Mouse (Mus musculus) hindbrain, embryonic 15.5 days (tissue): ENCODE data around the gene Dcun1d2. TPM values are rescaled to one million over a fixed set of nuclear protein-coding genes. Genes with fewer than 3 reads are reported as not detected.

Experiments used
- ATAC-seq: fragments of 200-750 bp; cut with Nextera tagmentation; 2 replicates; pipeline ENCODE4 v1.8.0; 2017; ENCODE audit warnings: low read depth, moderate number of reproducible peaks, moderate TSS enrichment; ENCODE audit not compliant: low FRiP score
- H3K27ac ChIP-seq: fragments of 300-500 bp; sonication (generic); replicated peaks from 2 replicates; pipeline ENCODE4 v1.5.1; 2015; ENCODE audit warnings: mild to moderate bottlenecking, inconsistent platforms
- H3K27me3 ChIP-seq: fragments of 300-500 bp; sonication (generic); 2 replicates; pipeline ENCODE4 v1.6.1; 2015; ENCODE audit warnings: control low read depth, inconsistent platforms
- H3K36me3 ChIP-seq: fragments of 300-500 bp; sonication (generic); 2 replicates; pipeline ENCODE4 v1.6.1; 2015; ENCODE audit warnings: control low read depth, inconsistent platforms
- H3K4me1 ChIP-seq: fragments of 300-500 bp; sonication (generic); replicated peaks from 2 replicates; pipeline ENCODE4 v1.6.1; 2015; ENCODE audit warnings: control low read depth, inconsistent platforms
- H3K4me2 ChIP-seq: fragments of 300-500 bp; sonication (generic); 2 replicates; pipeline ENCODE4 v1.6.1; 2015; ENCODE audit warnings: moderate library complexity, mild to moderate bottlenecking, inconsistent platforms
- H3K4me3 ChIP-seq: fragments of 300-500 bp; sonication (generic); 2 replicates; pipeline ENCODE4 v1.5.1; 2015; ENCODE audit warnings: mild to moderate bottlenecking, inconsistent platforms
- H3K9ac ChIP-seq: fragments of 300-500 bp; sonication (generic); 2 replicates; pipeline ENCODE4 v1.6.1; 2015; ENCODE audit warnings: inconsistent platforms
- H3K9me3 ChIP-seq: fragments of 300-500 bp; sonication (generic); 2 replicates; pipeline ENCODE4 v1.6.1; 2016; ENCODE audit warnings: control low read depth, inconsistent platforms
- WGBS: fragments of 180-500 bp; shearing (Covaris S2); methylation state at CpG from one replicate; pipeline ENCODE4 v1.1.7; 2015; 5-methylcytosine and 5-hydroxymethylcytosine counted together
- polyA plus RNA-seq: library from polyadenylated mRNA; unstranded; fragments of >200 nt; fragmentation: Nextera tagmentation; extraction: Ambion mirVana; gene quantifications from 2 replicates; pipeline ENCODE4 v1.2.1, GENCODE M21; 2015

Dcun1d2 gene
- polyA plus RNA-seq, 1 experiment from 2014 or later: 33.4 TPM

GRCm38 (mm10) chr8:13299571-13299970 lies 11.6 kb upstream of the Dcun1d2 start:
- Histone ChIP-seq H3K36me3 (peaks cover 80% of the 10 kb centered on the region), H3K4me1 (no peaks in the 10 kb centered on the region), H3K9me3 (no peaks in the 10 kb centered on the region), H3K27ac (no peak overlapping the region), H3K27me3 (no peaks in the 10 kb centered on the region), H3K4me2 (no peak overlapping the region), H3K4me3 (no peak overlapping the region), H3K9ac (no peak overlapping the region)
- ATAC-seq: no peak
- WGBS: 96% methylated on average over 8 of the region's 8 CpGs

GRCm38 (mm10) chr8:13293677-13294470 lies 5.9 kb upstream of the Dcun1d2 start:
- Histone ChIP-seq H3K36me3 (peaks cover 51% of the 10 kb centered on the region), H3K4me1 (peaks cover 6% of the 10 kb centered on the region), H3K9me3 (no peaks in the 10 kb centered on the region), H3K9ac (no peak overlapping the region), H3K4me3 (no peak overlapping the region), H3K27me3 (no peaks in the 10 kb centered on the region), H3K27ac (no peak overlapping the region), H3K4me2 (no peak overlapping the region)
- WGBS: 95% methylated on average over 9 of the region's 9 CpGs
- no peak for ATAC-seq

- H3K36me3 ChIP-seq: peaks cover 46% of the 10 kb centered on the region
- ATAC-seq: no peak
- 29% methylated on average over 9 of the region's 9 CpGs for WGBS
Observed at GRCm38 (mm10) chr8:13292364-13292763, 4.4 kb upstream of the Dcun1d2 start.

GRCm38 (mm10) chr8:13288646-13289045 lies 715 bp upstream of the Dcun1d2 start:
- Histone ChIP-seq H3K9me3 (no peaks in the 10 kb centered on the region), H3K4me2 (peak overlapping the region; percentile 97), H3K27ac (peak overlapping the region; percentile 90; the same call in 1 of the 2 replicates), H3K9ac (peak overlapping the region; percentile 86), H3K27me3 (no peaks in the 10 kb centered on the region), H3K4me3 (peak overlapping the region; percentile 96), H3K36me3 (peaks cover 14% of the 10 kb centered on the region), H3K4me1 (peaks cover 25% of the 10 kb centered on the region)
- ATAC-seq: no peak
- 3% methylated on average over 6 of the region's 6 CpGs for WGBS

More at GRCm38 (mm10) chr8:13292364-13292763, 4.4 kb upstream of the Dcun1d2 start:
- no peak overlapping the region for H3K4me2 ChIP-seq
- H3K9me3 ChIP-seq: no peaks in the 10 kb centered on the region
- H3K27me3 ChIP-seq: no peaks in the 10 kb centered on the region
- peaks cover 10% of the 10 kb centered on the region for H3K4me1 ChIP-seq
- no peak overlapping the region for H3K27ac ChIP-seq
- no peak overlapping the region for H3K4me3 ChIP-seq
- no peak overlapping the region for H3K9ac ChIP-seq

GRCm38 (mm10) chr8:13287304-13287691 lies 633 bp downstream of the Dcun1d2 start:
- peaks cover 25% of the 10 kb centered on the region for H3K4me1 ChIP-seq
- H3K9ac ChIP-seq: peak overlapping the region; percentile 86
- no peaks in the 10 kb centered on the region for H3K27me3 ChIP-seq
- peaks cover 3% of the 10 kb centered on the region for H3K36me3 ChIP-seq
- peak; percentile 75 for ATAC-seq
- no peaks in the 10 kb centered on the region for H3K9me3 ChIP-seq
- peak overlapping the region; percentile 90 for H3K27ac ChIP-seq
- peak overlapping the region; percentile 97 for H3K4me2 ChIP-seq
- WGBS: under 1% methylated on average over 33 of the region's 34 CpGs
- H3K4me3 ChIP-seq: peak overlapping the region; percentile 96

- Histone ChIP-seq H3K4me3 (no peak overlapping the region), H3K4me2 (no peak overlapping the region), H3K36me3 (no peaks in the 10 kb centered on the region; the same call in 1 of the 2 replicates), H3K9ac (no peak overlapping the region), H3K4me1 (peaks cover 14% of the 10 kb centered on the region), H3K27ac (no peak overlapping the region), H3K27me3 (no peaks in the 10 kb centered on the region), H3K9me3 (no peaks in the 10 kb centered on the region)
- ATAC-seq: no peak
- 86% methylated on average over 1 of the region's 1 CpGs for WGBS
Observed at GRCm38 (mm10) chr8:13283200-13283599, 4.7 kb downstream of the Dcun1d2 start.

GRCm38 (mm10) chr8:13276941-13277447 lies 10.9 kb downstream of the Dcun1d2 start:
- 90% methylated on average over 5 of the region's 5 CpGs for WGBS
- Histone ChIP-seq H3K36me3 (peaks cover 10% of the 10 kb centered on the region), H3K9ac (no peak overlapping the region), H3K4me1 (no peaks in the 10 kb centered on the region), H3K4me3 (no peak overlapping the region), H3K4me2 (no peak overlapping the region), H3K9me3 (no peaks in the 10 kb centered on the region), H3K27me3 (no peaks in the 10 kb centered on the region), H3K27ac (no peak overlapping the region)
- no peak for ATAC-seq

GRCm38 (mm10) chr8:13272834-13273233 lies 15.1 kb downstream of the Dcun1d2 start:
- H3K27ac ChIP-seq: no peak overlapping the region
- H3K4me1 ChIP-seq: no peaks in the 10 kb centered on the region
- no peaks in the 10 kb centered on the region for H3K27me3 ChIP-seq
- no peak overlapping the region for H3K4me2 ChIP-seq
- no peak overlapping the region for H3K9ac ChIP-seq
- WGBS: 94% methylated on average over 5 of the region's 5 CpGs
- no peak overlapping the region for H3K4me3 ChIP-seq
- peaks cover 31% of the 10 kb centered on the region for H3K36me3 ChIP-seq
- ATAC-seq: no peak
- no peaks in the 10 kb centered on the region for H3K9me3 ChIP-seq

- Histone ChIP-seq H3K4me3 (no peak overlapping the region), H3K27ac (no peak overlapping the region), H3K9me3 (no peaks in the 10 kb centered on the region), H3K36me3 (peaks cover 34% of the 10 kb centered on the region), H3K27me3 (no peaks in the 10 kb centered on the region), H3K4me1 (no peaks in the 10 kb centered on the region), H3K9ac (no peak overlapping the region), H3K4me2 (no peak overlapping the region)
- WGBS: 77% methylated on average over 2 of the region's 2 CpGs
- no peak for ATAC-seq
Observed at GRCm38 (mm10) chr8:13267566-13267965, 20.4 kb downstream of the Dcun1d2 start.

- Histone ChIP-seq H3K4me3 (no peak overlapping the region), H3K36me3 (peaks cover 39% of the 10 kb centered on the region), H3K27me3 (no peaks in the 10 kb centered on the region), H3K4me1 (no peaks in the 10 kb centered on the region), H3K4me2 (no peak overlapping the region), H3K9ac (no peak overlapping the region), H3K27ac (no peak overlapping the region), H3K9me3 (no peaks in the 10 kb centered on the region)
- WGBS: 69% methylated on average over 3 of the region's 3 CpGs
- ATAC-seq: no peak
Observed at GRCm38 (mm10) chr8:13263376-13263775, 24.6 kb downstream of the Dcun1d2 start.

- WGBS: 40% methylated on average over 8 of the region's 8 CpGs
- Histone ChIP-seq H3K36me3 (peaks cover 22% of the 10 kb centered on the region), H3K4me1 (no peaks in the 10 kb centered on the region), H3K4me2 (no peak within 1 kb of the TSS), H3K9me3 (no peaks in the 10 kb centered on the region), H3K27ac (no peak within 1 kb of the TSS), H3K4me3 (no peak within 1 kb of the TSS), H3K27me3 (no peaks in the 10 kb centered on the region), H3K9ac (no peak within 1 kb of the TSS)
- ATAC-seq: peak; percentile 56; the same call in 1 of the 2 replicates
Observed at GRCm38 (mm10) chr8:13254019-13254418, 33.9 kb downstream of the Dcun1d2 start, which contains the start of gene Adprhl1. Gene Adprhl1 (minus strand): TSS chr8:13254162.

GRCm38 (mm10) chr8:13253413-13253812 lies 34.5 kb downstream of the Dcun1d2 start:
- Histone ChIP-seq H3K9ac (no peak overlapping the region), H3K4me2 (no peak overlapping the region), H3K27ac (no peak overlapping the region), H3K9me3 (no peaks in the 10 kb centered on the region), H3K27me3 (no peaks in the 10 kb centered on the region), H3K36me3 (peaks cover 16% of the 10 kb centered on the region), H3K4me1 (no peaks in the 10 kb centered on the region), H3K4me3 (no peak overlapping the region)
- 86% methylated on average over 5 of the region's 5 CpGs for WGBS
- ATAC-seq: no peak
